Mouse (Mus musculus): Measurements from ENCODE around the gene Pcbp2. TPM values are rescaled to one million over a fixed set of nuclear protein-coding genes. Genes with fewer than 3 reads are reported as not detected.

Pcbp2 gene
- total RNA-seq, 1 experiment, result 377 TPM

- Histone ChIP-seq H3K36me3 (ENCODE audit: control insufficient read depth, insufficient read depth, low read length, poor library complexity, severe bottlenecking) (peaks cover 49% of the 10 kb centered on the region), H3K4me3 (ENCODE audit: insufficient read depth in 1 of 2, low read depth in 1 of 2, low read length in 2 of 2, poor library complexity in 1 of 2, severe bottlenecking in 1 of 2) (no peak overlapping the region), H3K27ac (ENCODE audit: insufficient read depth, low read depth, low read length, poor library complexity, severe bottlenecking) (no peak overlapping the region), H3K9ac (ENCODE audit: insufficient read depth, low read depth, low read length, poor library complexity, severe bottlenecking) (no peak overlapping the region; the same call in 1 of the 2 replicates), H3K9me3 (ENCODE audit: control insufficient read depth, insufficient read depth, low read depth, low read length) (no peaks in the 10 kb centered on the region), H3K4me1 (ENCODE audit: control insufficient read depth in 2 of 2, insufficient read depth in 2 of 2, low read length in 2 of 2, poor library complexity in 1 of 2) (peaks cover 0 to 4% of the 10 kb centered on the region in 2 experiments; a peak in 1 of 4 replicates)
- DNase-seq (ENCODE audit: low read depth, low spot score), result no peak
- no peak for TF ChIP-seq CHD2 (IDR thresholded peaks at IDR 0.05; ENCODE audit: low read depth, low read length)
- TF ChIP-seq ZNF384 (IDR thresholded peaks at IDR 0.05; ENCODE audit: low read depth, low read length), result 0 out of 2 replicates have a peak, but pooled peaks have one; percentile 7
- in situ Hi-C loops (cut with MboI; ENCODE audit: low sequenced_read_pairs in 2 of 2, unreplicated experiment in 2 of 2), result loop anchor here (10.0 to 25.0 kb wide), 3 partner anchors 181 to 401 kb away; no protein-coding TSS in a partner anchor
Observed at GRCm38 (mm10) chr15:102485853-102486252, 15.5 kb downstream of the Pcbp2 start.

- DNase-seq (ENCODE audit: low read depth, low spot score), result no peak
- H3K4me3 ChIP-seq (ENCODE audit: insufficient read depth in 1 of 2, low read depth in 1 of 2, low read length in 2 of 2, poor library complexity in 1 of 2, severe bottlenecking in 1 of 2), result no peak overlapping the region
- no peak overlapping the region for H3K27ac ChIP-seq (ENCODE audit: insufficient read depth, low read depth, low read length, poor library complexity, severe bottlenecking)
- H3K36me3 ChIP-seq (ENCODE audit: control insufficient read depth, insufficient read depth, low read length, poor library complexity, severe bottlenecking), result peaks cover 45% of the 10 kb centered on the region
- H3K9ac ChIP-seq (ENCODE audit: insufficient read depth, low read depth, low read length, poor library complexity, severe bottlenecking), result no peak overlapping the region
- no peak for TF ChIP-seq ZNF384 (IDR thresholded peaks at IDR 0.05; ENCODE audit: low read depth, low read length)
- TF ChIP-seq HCFC1 (IDR thresholded peaks at IDR 0.05; ENCODE audit: borderline replicate concordance, insufficient read depth, low read length), result no peak
- TF ChIP-seq MAFK (IDR thresholded peaks at IDR 0.05; ENCODE audit: insufficient read depth, low read depth, low read length), result no peak
- no peak for TF ChIP-seq ZC3H11A (IDR thresholded peaks at IDR 0.05; ENCODE audit: borderline replicate concordance, low read depth, low read length)
- no peaks in the 10 kb centered on the region for H3K9me3 ChIP-seq (ENCODE audit: control insufficient read depth, insufficient read depth, low read depth, low read length)
- H3K4me1 ChIP-seq (ENCODE audit: control insufficient read depth in 2 of 2, insufficient read depth in 2 of 2, low read length in 2 of 2, poor library complexity in 1 of 2), result peaks cover 0 to 4% of the 10 kb centered on the region in 2 experiments; a peak in 1 of 4 replicates
- in situ Hi-C loops (cut with MboI; ENCODE audit: low sequenced_read_pairs in 2 of 2, unreplicated experiment in 2 of 2), result loop anchor here (10.0 to 25.0 kb wide), 3 partner anchors 183 to 403 kb away; no protein-coding TSS in a partner anchor
Observed at GRCm38 (mm10) chr15:102487664-102488063, 17.3 kb downstream of the Pcbp2 start.

GRCm38 (mm10) chr15:102498322-102498721, 28.0 kb downstream of the Pcbp2 start:
- peaks cover 52% of the 10 kb centered on the region for H3K36me3 ChIP-seq (ENCODE audit: control insufficient read depth, insufficient read depth, low read length, poor library complexity, severe bottlenecking)
- H3K4me3 ChIP-seq (ENCODE audit: insufficient read depth in 1 of 2, low read depth in 1 of 2, low read length in 2 of 2, poor library complexity in 1 of 2, severe bottlenecking in 1 of 2), result no peak overlapping the region
- no peak overlapping the region for H3K9ac ChIP-seq (ENCODE audit: insufficient read depth, low read depth, low read length, poor library complexity, severe bottlenecking)
- H3K27ac ChIP-seq (ENCODE audit: insufficient read depth, low read depth, low read length, poor library complexity, severe bottlenecking), result no peak overlapping the region
- H3K4me1 ChIP-seq (ENCODE audit: control insufficient read depth in 2 of 2, insufficient read depth in 2 of 2, low read length in 2 of 2, poor library complexity in 1 of 2), result peaks cover 0 to 8% of the 10 kb centered on the region in 2 experiments; a peak in 2 of 4 replicates
- no peaks in the 10 kb centered on the region for H3K9me3 ChIP-seq (ENCODE audit: control insufficient read depth, insufficient read depth, low read depth, low read length)
- in situ Hi-C loops (cut with MboI; ENCODE audit: low sequenced_read_pairs in 2 of 2, unreplicated experiment in 2 of 2), result loop anchor here in 1 of 2 experiments (25.0 kb wide), 1 partner anchor 411 kb away; no protein-coding TSS in a partner anchor
- no peak for DNase-seq (ENCODE audit: low read depth, low spot score)
- TF ChIP-seq ZNF384 (IDR thresholded peaks at IDR 0.05; ENCODE audit: low read depth, low read length) (no peak), HCFC1 (IDR thresholded peaks at IDR 0.05; ENCODE audit: borderline replicate concordance, insufficient read depth, low read length) (no peak), MAFK (IDR thresholded peaks at IDR 0.05; ENCODE audit: insufficient read depth, low read depth, low read length) (no peak), CHD2 (IDR thresholded peaks at IDR 0.05; ENCODE audit: low read depth, low read length) (no peak), ZC3H11A (IDR thresholded peaks at IDR 0.05; ENCODE audit: borderline replicate concordance, low read depth, low read length) (no peak)

- in situ Hi-C loops (cut with MboI; ENCODE audit: low sequenced_read_pairs in 2 of 2, unreplicated experiment in 2 of 2), result loop anchor here in 1 of 2 experiments (25.0 kb wide), 1 partner anchor 412 kb away; no protein-coding TSS in a partner anchor
- Histone ChIP-seq H3K27ac (ENCODE audit: insufficient read depth, low read depth, low read length, poor library complexity, severe bottlenecking) (no peak overlapping the region), H3K4me1 (ENCODE audit: control insufficient read depth in 2 of 2, insufficient read depth in 2 of 2, low read length in 2 of 2, poor library complexity in 1 of 2) (peaks cover 0 to 8% of the 10 kb centered on the region in 2 experiments; a peak in 2 of 4 replicates), H3K9me3 (ENCODE audit: control insufficient read depth, insufficient read depth, low read depth, low read length) (no peaks in the 10 kb centered on the region), H3K36me3 (ENCODE audit: control insufficient read depth, insufficient read depth, low read length, poor library complexity, severe bottlenecking) (peaks cover 58% of the 10 kb centered on the region), H3K9ac (ENCODE audit: insufficient read depth, low read depth, low read length, poor library complexity, severe bottlenecking) (no peak overlapping the region), H3K4me3 (ENCODE audit: insufficient read depth in 1 of 2, low read depth in 1 of 2, low read length in 2 of 2, poor library complexity in 1 of 2, severe bottlenecking in 1 of 2) (no peak overlapping the region)
- no peak for TF ChIP-seq HCFC1 (IDR thresholded peaks at IDR 0.05; ENCODE audit: borderline replicate concordance, insufficient read depth, low read length)
- DNase-seq (ENCODE audit: low read depth, low spot score), result no peak
Observed at GRCm38 (mm10) chr15:102499370-102499769, 29.0 kb downstream of the Pcbp2 start.

DNA sequence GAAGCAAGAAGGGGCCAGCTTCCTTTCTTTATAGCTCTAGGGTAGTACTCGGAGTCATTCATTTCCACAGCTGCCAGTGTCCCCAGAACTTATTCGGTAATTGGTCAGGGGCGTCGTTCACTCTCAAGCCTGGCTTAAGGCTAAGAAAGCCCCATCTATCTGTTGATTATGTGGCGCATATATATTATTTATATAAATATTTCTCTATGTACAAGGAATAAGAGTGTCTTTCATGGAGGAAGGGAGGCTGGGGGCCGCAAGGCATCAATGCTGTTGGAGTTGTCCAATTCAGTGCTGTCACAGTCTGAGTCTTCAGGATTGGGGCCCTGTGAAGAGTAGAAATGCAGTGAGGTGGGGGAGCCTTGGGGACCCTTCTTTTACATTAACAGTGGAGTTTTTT, 29.5 kb downstream of the Pcbp2 start:
- Histone ChIP-seq H3K9me3 (ENCODE audit: control insufficient read depth, insufficient read depth, low read depth, low read length) (no peaks in the 10 kb centered on the region), H3K36me3 (ENCODE audit: control insufficient read depth, insufficient read depth, low read length, poor library complexity, severe bottlenecking) (peaks cover 59% of the 10 kb centered on the region), H3K4me3 (ENCODE audit: insufficient read depth in 1 of 2, low read depth in 1 of 2, low read length in 2 of 2, poor library complexity in 1 of 2, severe bottlenecking in 1 of 2) (no peak overlapping the region), H3K9ac (ENCODE audit: insufficient read depth, low read depth, low read length, poor library complexity, severe bottlenecking) (no peak overlapping the region), H3K4me1 (ENCODE audit: control insufficient read depth in 2 of 2, insufficient read depth in 2 of 2, low read length in 2 of 2, poor library complexity in 1 of 2) (peaks cover 0 to 8% of the 10 kb centered on the region in 2 experiments; a peak in 2 of 4 replicates), H3K27ac (ENCODE audit: insufficient read depth, low read depth, low read length, poor library complexity, severe bottlenecking) (no peak overlapping the region)
- DNase-seq (ENCODE audit: low read depth, low spot score), result no peak
- in situ Hi-C loops (cut with MboI; ENCODE audit: low sequenced_read_pairs in 2 of 2, unreplicated experiment in 2 of 2), result loop anchor here in 1 of 2 experiments (25.0 kb wide), 1 partner anchor 413 kb away; no protein-coding TSS in a partner anchor
- TF ChIP-seq HCFC1 (IDR thresholded peaks at IDR 0.05; ENCODE audit: borderline replicate concordance, insufficient read depth, low read length) (no peak), CHD2 (IDR thresholded peaks at IDR 0.05; ENCODE audit: low read depth, low read length) (no peak), ZC3H11A (IDR thresholded peaks at IDR 0.05; ENCODE audit: borderline replicate concordance, low read depth, low read length) (no peak), ZNF384 (IDR thresholded peaks at IDR 0.05; ENCODE audit: low read depth, low read length) (no peak), MAFK (IDR thresholded peaks at IDR 0.05; ENCODE audit: insufficient read depth, low read depth, low read length) (no peak)
